Mouse (Mus musculus): ENCODE data around the gene P2rx7. TPM values are rescaled to one million over a fixed set of nuclear protein-coding genes. Genes with fewer than 3 reads are reported as not detected.

Gene P2rx7
- polyA plus RNA-seq, 1 experiment from 2014 or later: 2.1 TPM

DNA sequence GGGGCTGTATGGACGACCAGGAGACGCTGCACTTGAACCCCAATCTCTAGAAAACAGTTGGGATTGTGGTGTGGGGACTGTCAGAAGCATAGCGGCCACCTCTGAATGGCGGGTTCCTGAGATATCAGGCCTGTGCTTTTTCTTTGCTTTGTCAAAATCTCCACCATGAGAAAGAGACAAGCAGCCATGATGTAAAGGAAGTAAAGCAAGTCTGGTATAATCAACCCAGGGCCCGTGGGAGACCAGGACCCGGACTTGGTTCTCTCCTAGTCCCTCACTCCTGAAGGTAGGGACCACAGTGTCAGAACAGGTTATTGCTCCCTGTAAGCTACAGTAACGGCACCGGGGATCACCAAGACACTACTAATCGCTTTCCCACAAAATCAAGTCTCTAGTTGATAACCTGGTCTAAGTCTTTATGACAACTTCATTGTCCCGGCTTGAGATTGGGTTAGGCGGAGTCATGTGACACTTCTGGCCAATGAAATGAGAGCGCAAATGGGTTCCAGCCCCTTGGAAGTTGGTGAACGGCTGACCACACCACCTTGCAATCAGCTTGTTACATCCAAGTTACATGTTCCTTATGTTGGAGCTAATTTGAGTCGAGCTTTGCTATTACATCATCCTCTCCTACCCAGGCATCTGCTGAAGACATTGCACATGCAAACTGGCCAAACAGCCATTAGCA, 18.0 kb upstream of the P2rx7 start:
- Histone ChIP-seq H3K9me3 (ENCODE audit: low read length) (no peaks in the 10 kb centered on the region), H3K27ac (ENCODE audit: low read depth) (no peak overlapping the region), H3K4me3 (ENCODE audit: low read depth, low read length) (no peak overlapping the region), H3K9ac (replicated peaks) (no peak overlapping the region), H3K36me3 (replicated peaks; ENCODE audit: insufficient read depth, low read length) (no peaks in the 10 kb centered on the region), H3K4me2 (ENCODE audit: low read depth, low read length) (no peak overlapping the region), H3K27me3 (ENCODE audit: insufficient read depth, low read length) (no peaks in the 10 kb centered on the region), H3K4me1 (ENCODE audit: insufficient read depth) (peaks cover 4% of the 10 kb centered on the region; the same call in 1 of the 2 replicates)
- ATAC-seq (no peak), DNase-seq (no peak)
- no peak for TF ChIP-seq CTCF (IDR thresholded peaks at IDR 0.05; ENCODE audit: low read depth)
- 69% methylated on average over 14 of the region's 14 CpGs for WGBS (ENCODE audit: insufficient replicate concordance)

DNA sequence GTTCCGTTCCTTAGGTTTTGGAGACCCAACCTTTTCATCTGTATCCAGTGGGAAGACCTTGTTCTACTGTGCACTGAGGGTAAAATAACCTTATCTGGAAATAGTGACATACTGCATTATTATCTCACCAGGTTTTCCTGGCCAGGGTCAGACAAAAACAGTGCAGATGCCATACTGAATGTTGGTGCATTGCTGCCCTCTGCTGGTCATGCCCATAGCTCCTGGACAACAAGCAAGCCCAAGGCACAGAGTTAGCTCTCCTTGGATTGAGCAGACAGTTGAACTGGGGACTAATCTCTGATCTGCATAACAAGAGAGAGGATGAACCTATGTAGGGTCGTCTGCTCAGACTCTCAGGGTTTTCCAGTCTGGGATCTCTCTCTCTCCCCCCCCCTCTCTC, 16.5 kb upstream of the P2rx7 start:
- H3K9ac ChIP-seq (replicated peaks): no peak overlapping the region
- 37% methylated on average over 2 of the region's 2 CpGs for WGBS (ENCODE audit: insufficient replicate concordance)
- TF ChIP-seq EP300 (IDR thresholded peaks at IDR 0.05; ENCODE audit: low read depth) (no peak), CTCF (IDR thresholded peaks at IDR 0.05; ENCODE audit: low read depth) (peak; percentile 96)
- DNase-seq (peak; percentile 87), ATAC-seq (peak; percentile 77)
- H3K4me1 ChIP-seq (ENCODE audit: insufficient read depth): no peaks in the 10 kb centered on the region
- H3K9me3 ChIP-seq (ENCODE audit: low read length): no peaks in the 10 kb centered on the region
- H3K27ac ChIP-seq (ENCODE audit: low read depth): no peak overlapping the region
- H3K4me2 ChIP-seq (ENCODE audit: low read depth, low read length): no peak overlapping the region
- H3K36me3 ChIP-seq (replicated peaks; ENCODE audit: insufficient read depth, low read length): no peaks in the 10 kb centered on the region
- no peaks in the 10 kb centered on the region for H3K27me3 ChIP-seq (ENCODE audit: insufficient read depth, low read length)
- H3K4me3 ChIP-seq (ENCODE audit: low read depth, low read length): no peak overlapping the region

DNA sequence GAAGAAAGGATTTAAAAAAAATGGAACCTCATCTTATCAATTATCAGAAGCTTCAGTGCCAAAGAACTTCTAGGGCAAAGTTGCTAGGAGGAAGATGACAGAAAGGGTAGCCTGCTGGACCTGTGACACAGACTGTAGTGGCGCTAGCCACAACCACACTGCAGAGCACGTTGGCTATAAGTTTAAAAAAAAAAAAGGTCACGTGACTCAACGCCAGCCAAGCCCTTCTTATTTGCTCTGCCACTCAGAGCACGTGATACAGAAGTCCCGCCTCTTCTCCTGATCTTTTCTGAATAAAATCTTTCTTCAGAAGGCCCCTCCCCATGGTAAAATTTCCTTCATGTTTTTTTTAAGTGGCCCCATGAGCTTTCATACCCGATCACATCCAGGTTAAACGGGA, 8.5 kb upstream of the P2rx7 start:
- TF ChIP-seq CTCF (IDR thresholded peaks at IDR 0.05; ENCODE audit: low read depth): no peak
- no peak for TF ChIP-seq EP300 (IDR thresholded peaks at IDR 0.05; ENCODE audit: low read depth)
- 56% methylated on average over 8 of the region's 8 CpGs for WGBS (ENCODE audit: insufficient replicate concordance)
- ATAC-seq (no peak), DNase-seq (no peak)
- peaks cover 3% of the 10 kb centered on the region; the same call in 1 of the 2 replicates for H3K4me1 ChIP-seq (ENCODE audit: insufficient read depth)
- no peak overlapping the region for H3K27ac ChIP-seq (ENCODE audit: low read depth)
- H3K27me3 ChIP-seq (ENCODE audit: insufficient read depth, low read length): no peaks in the 10 kb centered on the region
- no peaks in the 10 kb centered on the region for H3K36me3 ChIP-seq (replicated peaks; ENCODE audit: insufficient read depth, low read length)
- H3K9ac ChIP-seq (replicated peaks): no peak overlapping the region
- H3K9me3 ChIP-seq (ENCODE audit: low read length): no peaks in the 10 kb centered on the region
- no peak overlapping the region for H3K4me2 ChIP-seq (ENCODE audit: low read depth, low read length)
- H3K4me3 ChIP-seq (ENCODE audit: low read depth, low read length): no peak overlapping the region

DNA sequence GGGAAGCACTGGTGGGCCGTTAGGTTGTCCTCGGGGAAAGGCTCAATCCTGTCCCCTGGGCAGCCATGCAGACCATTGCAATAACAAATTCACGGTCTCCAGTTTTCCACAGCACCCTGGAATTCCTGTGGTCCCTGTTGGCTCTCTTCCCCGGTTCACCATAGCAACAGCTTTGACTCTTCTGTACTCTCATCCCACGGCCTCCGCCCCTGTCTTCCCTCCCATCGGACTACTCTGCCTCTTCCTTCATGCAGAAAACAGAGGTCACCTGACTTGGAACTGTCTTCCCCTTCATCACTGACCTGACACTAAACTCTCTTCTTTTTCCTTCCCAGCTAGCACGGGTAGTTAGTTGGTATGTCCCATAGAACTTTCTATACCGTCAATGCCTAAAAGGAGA, 7.4 kb upstream of the P2rx7 start:
- DNase-seq: no peak
- H3K4me3 ChIP-seq (ENCODE audit: low read depth, low read length): no peak overlapping the region
- no peaks in the 10 kb centered on the region for H3K9me3 ChIP-seq (ENCODE audit: low read length)
- no peaks in the 10 kb centered on the region for H3K36me3 ChIP-seq (replicated peaks; ENCODE audit: insufficient read depth, low read length)
- no peaks in the 10 kb centered on the region for H3K27me3 ChIP-seq (ENCODE audit: insufficient read depth, low read length)
- no peak for ATAC-seq
- no peak overlapping the region for H3K27ac ChIP-seq (ENCODE audit: low read depth)
- WGBS (ENCODE audit: insufficient replicate concordance): 75% methylated on average over 9 of the region's 9 CpGs
- TF ChIP-seq CTCF (IDR thresholded peaks at IDR 0.05; ENCODE audit: low read depth): no peak
- TF ChIP-seq EP300 (IDR thresholded peaks at IDR 0.05; ENCODE audit: low read depth): no peak
- no peak overlapping the region for H3K9ac ChIP-seq (replicated peaks)
- peaks cover 3% of the 10 kb centered on the region; the same call in 1 of the 2 replicates for H3K4me1 ChIP-seq (ENCODE audit: insufficient read depth)
- no peak overlapping the region for H3K4me2 ChIP-seq (ENCODE audit: low read depth, low read length)

DNA sequence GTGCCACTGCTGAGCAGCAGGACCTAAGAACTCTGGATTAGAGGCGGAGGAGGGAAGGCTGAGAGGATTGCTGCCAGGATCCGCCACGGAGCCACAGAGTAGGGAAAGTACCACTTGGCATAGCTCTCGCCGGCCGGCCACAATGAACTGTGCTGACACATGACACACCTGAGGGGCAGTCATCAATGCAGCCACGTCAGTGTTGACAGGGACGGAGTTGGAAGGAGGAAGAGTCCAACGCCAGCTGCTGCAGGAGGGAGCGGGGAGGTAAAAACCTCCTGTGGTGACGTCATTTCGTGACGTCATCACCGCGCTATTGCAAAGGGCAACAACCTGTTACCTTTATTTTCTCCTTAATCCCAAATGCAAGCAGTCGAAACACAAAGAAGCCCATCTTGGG, 6.8 kb upstream of the P2rx7 start:
- H3K4me3 ChIP-seq (ENCODE audit: low read depth, low read length): no peak overlapping the region

DNA sequence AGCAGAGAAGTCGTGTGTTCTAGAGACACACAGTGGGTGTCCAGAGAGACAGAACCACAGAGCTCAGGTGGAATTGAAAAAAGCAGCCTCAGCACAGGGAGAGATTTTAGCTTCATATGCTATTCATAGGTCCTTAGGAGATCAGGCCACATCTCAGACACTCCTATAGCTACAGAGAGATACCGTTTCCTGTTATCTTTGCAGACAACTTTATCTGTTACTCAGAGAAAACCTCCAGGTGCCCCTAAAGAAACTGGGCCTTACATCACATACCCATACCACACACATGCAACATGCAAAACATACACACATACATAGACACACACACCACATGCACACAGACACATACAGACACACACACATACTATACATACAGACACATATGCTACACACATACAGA, 5.4 kb upstream of the P2rx7 start:
- Histone ChIP-seq H3K9me3 (ENCODE audit: low read length) (no peaks in the 10 kb centered on the region), H3K4me1 (ENCODE audit: insufficient read depth) (peaks cover 3% of the 10 kb centered on the region; the same call in 1 of the 2 replicates), H3K4me3 (ENCODE audit: low read depth, low read length) (no peak overlapping the region), H3K9ac (replicated peaks) (no peak overlapping the region), H3K27me3 (ENCODE audit: insufficient read depth, low read length) (no peaks in the 10 kb centered on the region), H3K36me3 (replicated peaks; ENCODE audit: insufficient read depth, low read length) (no peaks in the 10 kb centered on the region), H3K27ac (ENCODE audit: low read depth) (no peak overlapping the region), H3K4me2 (ENCODE audit: low read depth, low read length) (no peak overlapping the region)
- TF ChIP-seq EP300 (IDR thresholded peaks at IDR 0.05; ENCODE audit: low read depth): no peak
- no peak for TF ChIP-seq CTCF (IDR thresholded peaks at IDR 0.05; ENCODE audit: low read depth)
- ATAC-seq (no peak), DNase-seq (no peak)
- 54% methylated on average over 2 of the region's 2 CpGs for WGBS (ENCODE audit: insufficient replicate concordance)

More for the DNA sequence above, 6.8 kb upstream of the P2rx7 start:
- peak; percentile 96 for ATAC-seq
- Histone ChIP-seq H3K4me2 (ENCODE audit: low read depth, low read length) (0 out of 2 replicates have a peak overlapping the region, but pooled peaks have one; percentile 18), H3K9me3 (ENCODE audit: low read length) (no peaks in the 10 kb centered on the region), H3K27me3 (ENCODE audit: insufficient read depth, low read length) (no peaks in the 10 kb centered on the region), H3K36me3 (replicated peaks; ENCODE audit: insufficient read depth, low read length) (no peaks in the 10 kb centered on the region), H3K27ac (ENCODE audit: low read depth) (no peak overlapping the region), H3K4me1 (ENCODE audit: insufficient read depth) (peaks cover 3% of the 10 kb centered on the region; the same call in 1 of the 2 replicates), H3K9ac (replicated peaks) (no peak overlapping the region)
- 42% methylated on average over 16 of the region's 16 CpGs for WGBS (ENCODE audit: insufficient replicate concordance)
- DNase-seq: peak; percentile 57
- TF ChIP-seq CTCF (IDR thresholded peaks at IDR 0.05; ENCODE audit: low read depth) (no peak), EP300 (IDR thresholded peaks at IDR 0.05; ENCODE audit: low read depth) (no peak)
